Mouse (Mus musculus): ENCODE data around the gene Hsph1.

DNA sequence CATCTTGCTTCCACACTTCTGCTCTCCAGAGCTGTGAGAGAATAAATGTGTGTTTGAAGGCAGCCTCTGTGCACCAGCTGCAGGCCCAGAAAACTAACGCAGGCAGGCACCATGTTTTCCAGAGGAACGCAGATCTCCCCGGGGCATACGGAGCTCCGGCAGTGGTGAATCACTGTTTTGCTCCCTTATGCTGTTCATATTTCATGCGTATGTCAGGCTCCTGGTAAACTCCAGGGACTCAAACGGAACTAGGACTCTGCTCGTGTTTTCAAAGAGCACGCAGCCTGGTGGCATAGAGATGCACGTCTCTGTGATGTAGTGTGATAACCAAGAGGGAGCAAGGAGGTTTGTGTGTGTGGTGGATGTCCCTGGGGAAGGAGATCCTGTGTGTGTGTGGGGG, 23.4 kb downstream of the Hsph1 start:
- TF ChIP-seq POLR2A (IDR thresholded peaks at IDR 0.05; ENCODE audit: borderline replicate concordance, insufficient read depth, low read length) = no peak
- no peak for TF ChIP-seq CTCF (IDR thresholded peaks at IDR 0.05; ENCODE audit: borderline replicate concordance, insufficient read depth, low read depth, low read length)
